Mouse (Mus musculus) small intestine, adult 2 months (tissue): ENCODE results near the gene Rpl23a.

Source experiments
- CTCF ChIP-seq: fragments of 200-500 bp; IDR thresholded peaks from 2 replicates; pipeline ENCODE4 v1.5.1; 2012; ENCODE audit warnings: low read depth, mild to moderate bottlenecking, control low read depth, inconsistent platforms, low read length, moderate library complexity, mixed read lengths; ENCODE audit not compliant: insufficient replicate concordance, insufficient read length; ENCODE audit errors: extremely low read depth
- POLR2A ChIP-seq: fragments of 200-500 bp; IDR thresholded peaks from 2 replicates; pipeline ENCODE4 v1.6.1; 2012; ENCODE audit warnings: low read depth, mild to moderate bottlenecking, control low read depth, inconsistent platforms, low read length, moderate library complexity

DNA sequence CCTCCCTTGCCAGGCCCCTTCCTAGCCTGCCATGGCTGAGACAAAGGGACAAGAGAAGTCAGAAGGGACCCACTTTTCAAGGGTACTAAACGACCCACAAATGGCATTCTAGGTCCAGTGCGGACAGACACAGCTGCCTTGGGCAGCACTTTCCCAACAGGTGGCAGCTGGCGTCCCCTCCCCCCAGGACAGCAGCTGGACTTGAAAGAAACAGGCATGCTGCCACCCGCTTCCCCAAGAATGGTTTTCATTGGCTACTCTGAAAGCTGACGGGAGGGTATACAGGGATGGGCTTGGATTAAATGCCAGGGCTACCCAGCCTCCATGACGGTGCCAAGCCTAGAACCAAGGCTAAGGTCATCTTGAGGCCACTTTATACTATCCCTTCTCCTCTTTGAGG, 20.9 kb downstream of the Rpl23a start:
- TF ChIP-seq CTCF (no peak), POLR2A (no peak)
